Mouse (Mus musculus) liver, postnatal 0 days (tissue): ENCODE measurements at regions not wholly inside any gene's neighbourhood (a gene's known extent, or its start where the extent isn't known, plus 50 kb on each side); places are given as distances from the start of the nearest gene placed in this dataset.

Experiments used
- ATAC-seq: fragments of 200-750 bp; cut with Nextera tagmentation; 2 replicates; pipeline ENCODE4 v1.8.0; 2017; ENCODE audit warnings: mild to moderate bottlenecking, moderate library complexity
- DNase-seq: peaks from one replicate; pipeline ENCODE4 v3.0.0-alpha.2; 2016
- H3K27ac ChIP-seq: fragments of 300-500 bp; sonication (generic); 2 replicates; pipeline ENCODE4 v1.5.1; 2014; ENCODE audit warnings: antibody characterized with exemption, moderate library complexity, mild to moderate bottlenecking, low read depth
- H3K27me3 ChIP-seq: fragments of 300-500 bp; sonication (generic); 2 replicates; pipeline ENCODE4 v1.6.1; 2014; ENCODE audit warnings: low read length, control low read depth, mixed read lengths; ENCODE audit not compliant: insufficient read depth
- H3K36me3 ChIP-seq: fragments of 300-500 bp; sonication (generic); replicated peaks from 2 replicates; pipeline ENCODE4 v1.6.1; 2014; ENCODE audit warnings: mild to moderate bottlenecking, control low read depth, low read length, moderate library complexity, mixed read lengths; ENCODE audit not compliant: insufficient read depth
- H3K4me1 ChIP-seq: fragments of 300-500 bp; sonication (generic); 2 replicates; pipeline ENCODE4 v1.6.1; 2014; ENCODE audit warnings: antibody characterized with exemption, mild to moderate bottlenecking, control low read depth; ENCODE audit not compliant: insufficient read depth
- H3K4me2 ChIP-seq: fragments of 300-500 bp; sonication (generic); 2 replicates; pipeline ENCODE4 v1.6.1; 2014; ENCODE audit warnings: low read depth, mild to moderate bottlenecking, low read length, moderate library complexity, mixed read lengths
- H3K4me3 ChIP-seq: fragments of 300-500 bp; sonication (generic); 2 replicates; pipeline ENCODE4 v1.5.1; 2014; ENCODE audit warnings: low read depth, low read length
- H3K9ac ChIP-seq: fragments of 300-500 bp; sonication (generic); replicated peaks from 2 replicates; pipeline ENCODE4 v1.6.1; 2014; ENCODE audit warnings: mild to moderate bottlenecking, moderate library complexity
- H3K9me3 ChIP-seq: fragments of 300-500 bp; sonication (generic); 2 replicates; pipeline ENCODE4 v1.6.1; 2016; ENCODE audit warnings: mild to moderate bottlenecking, control low read depth, low read length, mixed read lengths
- CTCF ChIP-seq: sonication (generic); IDR thresholded peaks from 2 replicates; pipeline ENCODE4 v1.5.1; 2016; ENCODE audit warnings: antibody characterized with exemption, low read depth
- EP300 ChIP-seq: IDR thresholded peaks from 2 replicates; pipeline ENCODE4 v1.6.1; 2016; ENCODE audit warnings: antibody characterized with exemption, low read depth, mild to moderate bottlenecking
- WGBS: fragments of 180-500 bp; shearing (Covaris S2); extraction: QIAGEN DNeasy Blood & Tissue Kit; methylation state at CpG from one replicate; pipeline ENCODE4 v1.1.7; 2014; ENCODE audit not compliant: insufficient replicate concordance; 5-methylcytosine and 5-hydroxymethylcytosine counted together

GRCm38 (mm10) chr11:32946481-32947001, 122.1 kb upstream of the Smim23 start:
- no peak overlapping the region for H3K27ac ChIP-seq
- ATAC-seq: no peak
- no peaks in the 10 kb centered on the region for H3K9me3 ChIP-seq
- H3K4me1 ChIP-seq: no peaks in the 10 kb centered on the region
- no peaks in the 10 kb centered on the region for H3K27me3 ChIP-seq
- H3K9ac ChIP-seq: no peak overlapping the region
- no peak overlapping the region for H3K4me2 ChIP-seq
- H3K36me3 ChIP-seq: no peaks in the 10 kb centered on the region
- TF ChIP-seq EP300 (no peak), CTCF (no peak)
- WGBS: 33% methylated on average over 3 of the region's 3 CpGs
- no peak for DNase-seq
- no peak overlapping the region for H3K4me3 ChIP-seq

GRCm38 (mm10) chr11:32945071-32945470, 120.7 kb upstream of the Smim23 start:
- H3K4me1 ChIP-seq: no peaks in the 10 kb centered on the region
- TF ChIP-seq EP300: no peak
- no peak for TF ChIP-seq CTCF
- 75% methylated on average over 2 of the region's 2 CpGs for whole genome bisulfite sequencing
- H3K4me2 ChIP-seq: no peak overlapping the region
- no peak overlapping the region for H3K4me3 ChIP-seq
- H3K36me3 ChIP-seq: no peaks in the 10 kb centered on the region
- no peaks in the 10 kb centered on the region for H3K9me3 ChIP-seq
- ATAC-seq (no peak), DNase-seq (no peak)
- H3K27ac ChIP-seq: no peak overlapping the region
- H3K27me3 ChIP-seq: no peaks in the 10 kb centered on the region
- no peak overlapping the region for H3K9ac ChIP-seq

GRCm38 (mm10) chr11:32941331-32942009, 117.1 kb upstream of the Smim23 start:
- Histone ChIP-seq H3K27ac (no peak overlapping the region), H3K4me3 (no peak overlapping the region), H3K4me1 (no peaks in the 10 kb centered on the region), H3K4me2 (no peak overlapping the region), H3K9ac (no peak overlapping the region), H3K36me3 (no peaks in the 10 kb centered on the region), H3K9me3 (no peaks in the 10 kb centered on the region), H3K27me3 (no peaks in the 10 kb centered on the region)
- no peak for ATAC-seq
- WGBS: 62% methylated on average over 5 of the region's 5 CpGs
- no peak for TF ChIP-seq CTCF
- TF ChIP-seq EP300: no peak
- no peak for DNase-seq

- no peak for TF ChIP-seq EP300
- TF ChIP-seq CTCF: no peak
- Histone ChIP-seq H3K27ac (no peak overlapping the region), H3K4me1 (no peaks in the 10 kb centered on the region), H3K9ac (no peak overlapping the region), H3K27me3 (no peaks in the 10 kb centered on the region), H3K4me2 (no peak overlapping the region), H3K36me3 (no peaks in the 10 kb centered on the region), H3K9me3 (no peaks in the 10 kb centered on the region), H3K4me3 (no peak overlapping the region)
- 62% methylated on average over 1 of the region's 1 CpGs for WGBS
- ATAC-seq: no peak
- DNase-seq: no peak
Observed at GRCm38 (mm10) chr11:32939102-32939501, 114.7 kb upstream of the Smim23 start.

- Histone ChIP-seq H3K27ac (no peak overlapping the region), H3K4me2 (no peak overlapping the region), H3K9ac (no peak overlapping the region), H3K27me3 (no peaks in the 10 kb centered on the region), H3K36me3 (no peaks in the 10 kb centered on the region), H3K4me3 (no peak overlapping the region), H3K4me1 (no peaks in the 10 kb centered on the region), H3K9me3 (no peaks in the 10 kb centered on the region; the same call in 1 of the 2 replicates)
- TF ChIP-seq CTCF (no peak), EP300 (no peak)
- ATAC-seq (no peak), DNase-seq (no peak)
- 15% methylated on average over 1 of the region's 1 CpGs for WGBS
Observed at GRCm38 (mm10) chr11:32937167-32937566, 112.8 kb upstream of the Smim23 start.

GRCm38 (mm10) chr11:32931928-32932327, 107.5 kb upstream of the Smim23 start:
- Histone ChIP-seq H3K4me1 (no peaks in the 10 kb centered on the region), H3K27ac (no peak overlapping the region), H3K4me2 (no peak overlapping the region), H3K4me3 (no peak overlapping the region), H3K9me3 (no peaks in the 10 kb centered on the region; the same call in 1 of the 2 replicates), H3K36me3 (no peaks in the 10 kb centered on the region), H3K9ac (no peak overlapping the region), H3K27me3 (no peaks in the 10 kb centered on the region)
- no peak for ATAC-seq
- DNase-seq: no peak
- TF ChIP-seq EP300 (no peak), CTCF (no peak)
- WGBS: 45% methylated on average over 9 of the region's 9 CpGs
